Mouse (Mus musculus): ENCODE data around the gene Fmnl2.

DNA sequence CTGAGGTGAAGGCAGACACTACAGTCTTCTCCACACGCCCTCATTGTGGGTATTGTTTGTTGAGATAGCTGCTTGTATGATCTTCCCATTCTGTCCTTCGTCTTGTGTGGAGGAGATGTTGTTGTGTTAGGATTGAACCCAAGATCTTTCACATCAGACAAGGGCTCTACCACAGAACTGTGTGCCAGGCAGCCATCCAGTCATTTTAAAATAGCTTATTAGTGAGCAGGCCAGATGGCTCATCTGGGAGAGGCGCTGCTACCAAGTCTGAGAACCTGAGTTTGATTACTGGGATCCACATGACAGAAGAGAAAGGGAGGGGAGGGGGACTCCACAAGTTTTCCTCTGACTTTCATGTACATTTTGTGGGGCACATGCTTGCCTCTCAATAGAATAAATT lies 8.6 kb upstream of the Fmnl2 start:
- TF ChIP-seq CTCF (IDR thresholded peaks at IDR 0.05) (no peak), EP300 (IDR thresholded peaks at IDR 0.05) (no peak)
